8 mouse cellular contexts compared by ENCODE assay signal in the genomic region with DNA sequence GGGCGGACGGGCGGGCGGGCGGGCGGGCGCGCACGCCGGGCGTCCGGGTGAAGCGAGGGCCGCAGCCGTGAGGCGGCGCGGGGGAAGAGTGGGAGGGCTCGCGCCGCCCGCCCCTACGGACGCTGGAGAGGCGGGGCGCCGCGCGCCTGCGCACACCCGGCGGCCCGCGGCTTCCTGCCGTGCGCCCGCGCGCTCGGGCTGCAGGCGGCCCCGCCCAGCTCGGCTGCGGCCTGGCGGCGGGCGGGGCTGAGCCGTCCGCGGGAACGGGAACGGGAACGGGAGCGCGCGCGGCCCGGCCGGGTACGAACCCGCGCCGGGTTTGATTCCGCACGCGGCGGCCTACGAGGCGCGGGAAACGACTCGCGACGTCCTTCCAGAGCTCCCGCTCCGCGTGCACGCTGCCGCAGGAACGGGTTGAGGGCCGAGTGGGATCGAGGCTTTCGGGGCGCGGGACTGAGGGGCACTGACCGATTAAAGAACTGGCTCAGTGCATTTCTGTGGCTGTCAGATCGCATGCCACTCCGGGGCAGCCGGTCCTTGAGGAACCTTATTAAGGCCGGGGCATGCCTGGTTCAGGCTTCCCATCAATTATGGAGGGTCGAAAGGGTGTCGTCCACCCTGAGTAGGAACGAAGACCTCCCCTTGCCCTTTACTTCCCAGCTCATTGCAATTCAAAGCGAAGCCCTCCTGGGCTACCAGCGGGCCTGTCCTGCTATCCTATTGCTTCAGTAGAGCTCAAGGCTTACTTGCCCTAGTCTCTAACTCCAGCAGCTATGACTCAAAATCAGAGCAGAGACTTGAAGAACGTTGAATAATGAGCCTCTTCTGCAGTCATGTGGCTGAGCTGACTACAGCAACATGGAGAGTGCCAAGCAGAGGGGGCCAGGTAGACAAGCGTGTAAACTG. TPM values are rescaled to one million over a fixed set of nuclear protein-coding genes. Genes with fewer than 3 reads are reported as not detected.
DNase-seq lines count a peak whose midpoint lies in the region; ATAC-seq and TF ChIP-seq lines count a peak whose summit lies in the region.

No protein-coding gene starts in this region.

- peak; percentile 98 for ATAC-seq in heart, embryonic 15.5 days (replicated peaks; ENCODE audit: insufficient number of reproducible peaks, insufficient read depth, low FRiP score, low read depth)
- peak; percentile 95 for ATAC-seq in liver, embryonic 15.5 days (ENCODE audit: insufficient read depth)
- peak; percentile 91 for ATAC-seq in neural tube, embryonic 12.5 days (ENCODE audit: low FRiP score, low read depth)
- ATAC-seq in stomach, postnatal 0 days (ENCODE audit: low FRiP score, low TSS enrichment), result peak; percentile 97

- no peaks in the 10 kb centered on the region for H3K9me3 ChIP-seq in heart, embryonic 15.5 days (replicated peaks)
- no peaks in the 10 kb centered on the region for H3K9me3 ChIP-seq in liver, embryonic 15.5 days (replicated peaks)
- H3K9me3 ChIP-seq in neural tube, embryonic 12.5 days, result no peaks in the 10 kb centered on the region
- H3K9me3 ChIP-seq in stomach, postnatal 0 days (ENCODE audit: control insufficient read depth, low read length), result no peaks in the 10 kb centered on the region

- whole genome bisulfite sequencing in heart, embryonic 15.5 days, result 2% methylated on average over 57 of the region's 97 CpGs
- WGBS in liver, embryonic 15.5 days (ENCODE audit: insufficient replicate concordance), result 2% methylated on average over 82 of the region's 97 CpGs
- 1% methylated on average over 76 of the region's 97 CpGs for WGBS in neural tube, embryonic 12.5 days
- 1% methylated on average over 63 of the region's 97 CpGs for WGBS in stomach, postnatal 0 days

- no peaks in the 10 kb centered on the region for H3K27me3 ChIP-seq in heart, embryonic 15.5 days
- no peaks in the 10 kb centered on the region for H3K27me3 ChIP-seq in liver, embryonic 15.5 days
- no peaks in the 10 kb centered on the region for H3K27me3 ChIP-seq in neural tube, embryonic 12.5 days (replicated peaks)
- H3K27me3 ChIP-seq in stomach, postnatal 0 days (ENCODE audit: control insufficient read depth, insufficient read depth, low read length), result no peaks in the 10 kb centered on the region

- H3K9ac ChIP-seq in heart, embryonic 15.5 days, result peak overlapping the region; percentile 94
- peak overlapping the region; percentile 98 for H3K9ac ChIP-seq in liver, embryonic 15.5 days
- H3K9ac ChIP-seq in neural tube, embryonic 12.5 days, result peak overlapping the region; percentile 89
- H3K9ac ChIP-seq in stomach, postnatal 0 days (ENCODE audit: low read length), result peak overlapping the region; percentile 90

- no peaks in the 10 kb centered on the region for H3K36me3 ChIP-seq in heart, embryonic 15.5 days
- H3K36me3 ChIP-seq in liver, embryonic 15.5 days (replicated peaks), result peaks cover 10% of the 10 kb centered on the region
- no peaks in the 10 kb centered on the region for H3K36me3 ChIP-seq in neural tube, embryonic 12.5 days
- H3K36me3 ChIP-seq in stomach, postnatal 0 days (ENCODE audit: control insufficient read depth, insufficient read depth, low read length), result no peaks in the 10 kb centered on the region

- TF ChIP-seq EP300 in stomach, postnatal 0 days (optimal IDR thresholded peaks at IDR 0.05), result no peak

- H3K4me2 ChIP-seq in heart, embryonic 15.5 days, result peak overlapping the region; percentile 82
- peak overlapping the region; percentile 95 for H3K4me2 ChIP-seq in liver, embryonic 15.5 days
- H3K4me2 ChIP-seq in neural tube, embryonic 12.5 days (replicated peaks), result peak overlapping the region; percentile 77
- H3K4me2 ChIP-seq in stomach, postnatal 0 days (replicated peaks; ENCODE audit: low read depth), result peak overlapping the region; percentile 64

- H3K27ac ChIP-seq in brown adipose tissue, adult 24 weeks (replicated peaks; ENCODE audit: low read depth, low read length), result peak overlapping the region; percentile 64
- H3K27ac ChIP-seq in heart, embryonic 15.5 days, result peak overlapping the region; percentile 95
- peak overlapping the region; percentile 95 for H3K27ac ChIP-seq in liver, embryonic 15.5 days (replicated peaks)
- H3K27ac ChIP-seq in neural tube, embryonic 12.5 days, result peak overlapping the region; percentile 92
- peak overlapping the region; percentile 92 for H3K27ac ChIP-seq in stomach, postnatal 0 days (replicated peaks)

- no peaks in the 10 kb centered on the region for H3K4me1 ChIP-seq in brown adipose tissue, adult 24 weeks (ENCODE audit: control insufficient read depth, insufficient read depth, insufficient read length, low read length)
- H3K4me1 ChIP-seq in heart, embryonic 15.5 days (replicated peaks), result peaks cover 13% of the 10 kb centered on the region
- H3K4me1 ChIP-seq in liver, embryonic 15.5 days (replicated peaks), result peaks cover 48% of the 10 kb centered on the region
- peaks cover 8% of the 10 kb centered on the region for H3K4me1 ChIP-seq in neural tube, embryonic 12.5 days
- no peaks in the 10 kb centered on the region for H3K4me1 ChIP-seq in stomach, postnatal 0 days (replicated peaks; ENCODE audit: control insufficient read depth, insufficient read depth)

- H3K4me3 ChIP-seq in brown adipose tissue, adult 24 weeks (ENCODE audit: insufficient read depth, low read depth, low read length), result peak overlapping the region; percentile 98
- H3K4me3 ChIP-seq in heart, embryonic 15.5 days, result peak overlapping the region; percentile 99
- peak overlapping the region; percentile 99 for H3K4me3 ChIP-seq in liver, embryonic 15.5 days (replicated peaks)
- H3K4me3 ChIP-seq in neural tube, embryonic 12.5 days, result peak overlapping the region; percentile 87
- H3K4me3 ChIP-seq in stomach, postnatal 0 days (ENCODE audit: low read depth, low read length), result peak overlapping the region; percentile 92

- TF ChIP-seq CTCF in stomach, postnatal 0 days (IDR thresholded peaks at IDR 0.05; ENCODE audit: low read depth), result no peak

- peak; percentile 50 to 58 for DNase-seq in CD8-positive naive resting alpha-beta T cell, adult 2 months (ENCODE audit: low read depth in 2 of 2, low spot score in 2 of 2)
- DNase-seq in fibroblast of lung, adult 2 months (ENCODE audit: low read depth), result peak; percentile 47
- DNase-seq in kidney, postnatal 14 days, result peak; percentile 91
- peak; percentile 82 for DNase-seq in stomach, postnatal 0 days (ENCODE audit: low spot score)

RNA-seq across cellular contexts. Expression of a gene that starts 0.6 kb away (rescaled TPM):
- polyA plus RNA-seq in brown adipose tissue, adult 24 weeks (2012; ENCODE audit: insufficient read depth, insufficient read length, missing spikeins), result 12.9 and 24.2 TPM in 2 replicates
- polyA plus RNA-seq in heart, embryonic 15.5 days (2015; fragmentation: Nextera tagmentation; extraction: Ambion mirVana), result 15.2 and 17.0 TPM in 2 replicates
- polyA plus RNA-seq in liver, embryonic 15.5 days (2015; fragmentation: Nextera tagmentation; extraction: Ambion mirVana), result 23.1 and 30.6 TPM in 2 replicates
- polyA plus RNA-seq in neural tube, embryonic 12.5 days (2016; fragmentation: Nextera tagmentation; extraction: Ambion mirVana), result 39.7 and 41.4 TPM in 2 replicates
- polyA plus RNA-seq in stomach, postnatal 0 days (2015; fragmentation: Nextera tagmentation; extraction: Ambion mirVana), result 13.0 and 16.7 TPM in 2 replicates

Comparison
In these comparisons a context has a peak if more than half of its experiments do, and no peak if none do; other contexts are left out.
1. Peak in every context shown above with its lines: DNase-seq, ATAC-seq, H3K4me3 ChIP-seq and H3K27ac ChIP-seq.